Mouse (Mus musculus) liver, embryonic 11.5 days (tissue): Measurements from ENCODE around the gene Adam4. TPM values are rescaled to one million over a fixed set of nuclear protein-coding genes. Genes with fewer than 3 reads are reported as not detected.

ENCODE experiments used
- polyA plus RNA-seq: library from polyadenylated mRNA; unstranded; fragments of >200 nt; fragmentation: Nextera tagmentation; extraction: Ambion mirVana; gene quantifications from 2 replicates; pipeline ENCODE4 v1.2.1, GENCODE M21; 2014

Gene Adam4
- polyA plus RNA-seq, 1 experiment from 2014 or later = 0.82 TPM

Other genes starting within 250 kb of the Adam4 start
- gene Slc8a3, start 88.8 kb downstream of the Adam4 start, polyA plus RNA-seq = 0.13 and 0.30 TPM in 2 replicates
- gene Gm4787, start 42.5 kb downstream of the Adam4 start, polyA plus RNA-seq = 0.34 and 0.42 TPM in 2 replicates
- gene Cox16, start 63.2 kb upstream of the Adam4 start, polyA plus RNA-seq = 127 and 135 TPM in 2 replicates
- gene Gm20498, start 111.0 kb upstream of the Adam4 start, polyA plus RNA-seq = 25.8 and 31.6 TPM in 2 replicates
- 33.8 and 33.9 TPM in 2 replicates for gene Synj2bp, start 111.0 kb upstream of the Adam4 start, polyA plus RNA-seq
- 0.10 and 0.12 TPM in 2 replicates for gene Adam21, start 146.5 kb upstream of the Adam4 start, polyA plus RNA-seq
- gene Med6, start 173.1 kb upstream of the Adam4 start, polyA plus RNA-seq = 71.6 and 73.8 TPM in 2 replicates
- gene Ttc9, start 209.3 kb upstream of the Adam4 start, polyA plus RNA-seq = 0.56 and 0.58 TPM in 2 replicates